Mouse (Mus musculus) heart, embryonic 12.5 days (tissue): ENCODE measurements at regions not wholly inside any gene's neighbourhood (a gene's known extent, or its start where the extent isn't known, plus 50 kb on each side); places are given as distances from the start of the nearest gene placed in this dataset.
A peak's percentile ranks its signal among the peaks of the same experiment; 100 is the strongest.

ENCODE experiments used
- ATAC-seq: fragments of 200-750 bp; cut with Nextera tagmentation; 2 replicates; pipeline ENCODE4 v1.8.0; 2017; ENCODE audit warnings: moderate TSS enrichment, moderate library complexity; ENCODE audit not compliant: insufficient number of reproducible peaks, low FRiP score
- H3K27ac ChIP-seq: fragments of 300-500 bp; sonication (generic); 2 replicates; pipeline ENCODE4 v1.5.1; 2016; ENCODE audit warnings: mild to moderate bottlenecking, moderate library complexity; ENCODE audit not compliant: poor library complexity, severe bottlenecking
- H3K27me3 ChIP-seq: fragments of 300-500 bp; sonication (generic); replicated peaks from 2 replicates; pipeline ENCODE4 v1.6.1; 2016; ENCODE audit warnings: mild to moderate bottlenecking, moderate library complexity
- H3K36me3 ChIP-seq: fragments of 300-500 bp; sonication (generic); 2 replicates; pipeline ENCODE4 v1.6.1; 2016; ENCODE audit warnings: mild to moderate bottlenecking, moderate library complexity
- H3K4me1 ChIP-seq: fragments of 300-500 bp; sonication (generic); replicated peaks from 2 replicates; pipeline ENCODE4 v1.6.1; 2016; ENCODE audit warnings: mild to moderate bottlenecking
- H3K4me2 ChIP-seq: fragments of 300-500 bp; sonication (generic); 2 replicates; pipeline ENCODE4 v1.6.1; 2016; ENCODE audit warnings: mild to moderate bottlenecking, moderate library complexity
- H3K4me3 ChIP-seq: fragments of 300-500 bp; sonication (generic); 2 replicates; pipeline ENCODE4 v1.5.1; 2016; ENCODE audit warnings: mild to moderate bottlenecking
- H3K9ac ChIP-seq: fragments of 300-500 bp; sonication (generic); 2 replicates; pipeline ENCODE4 v1.6.1; 2016; ENCODE audit warnings: mild to moderate bottlenecking, moderate library complexity
- H3K9me3 ChIP-seq: fragments of 300-500 bp; sonication (generic); replicated peaks from 2 replicates; pipeline ENCODE4 v1.6.1; 2016; ENCODE audit warnings: mild to moderate bottlenecking, moderate library complexity
- WGBS: fragments of 180-500 bp; shearing (Covaris S2); methylation state at CpG from one replicate; pipeline ENCODE4 v1.1.7; 2016; 5-methylcytosine and 5-hydroxymethylcytosine counted together

DNA sequence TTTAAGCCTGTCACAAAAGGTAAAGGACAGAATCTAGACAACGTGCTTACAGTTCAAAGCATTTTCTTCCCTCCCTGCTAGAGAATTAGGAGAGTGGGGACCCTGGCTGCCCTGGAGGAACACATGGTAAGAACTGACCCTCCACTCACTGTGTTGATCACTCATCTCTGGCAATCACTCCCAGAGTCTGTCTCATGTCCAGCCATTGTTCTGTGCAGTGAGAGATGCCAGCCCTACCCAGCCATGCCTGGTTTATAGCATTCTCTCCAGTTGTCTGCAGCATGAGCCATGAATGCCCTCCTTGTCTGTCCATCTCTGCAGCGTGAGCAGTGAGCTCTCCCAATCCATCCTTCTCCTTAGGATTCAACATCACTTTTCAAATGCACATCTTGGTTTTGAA is 124.5 kb upstream of the 1700025G04Rik start:
- Histone ChIP-seq H3K36me3 (no peaks in the 10 kb centered on the region), H3K4me1 (peaks cover 7% of the 10 kb centered on the region; the same call in 1 of the 2 replicates), H3K4me2 (no peak overlapping the region), H3K9me3 (no peaks in the 10 kb centered on the region), H3K27me3 (no peaks in the 10 kb centered on the region), H3K9ac (no peak overlapping the region), H3K27ac (no peak overlapping the region), H3K4me3 (no peak overlapping the region)
- no peak for ATAC-seq
- 73% methylated on average over 2 of the region's 2 CpGs for WGBS

GRCm38 (mm10) chr1:152203187-152203586 is 113.3 kb upstream of the 1700025G04Rik start:
- Histone ChIP-seq H3K4me1 (no peaks in the 10 kb centered on the region), H3K9me3 (no peaks in the 10 kb centered on the region; the same call in 1 of the 2 replicates), H3K27ac (no peak overlapping the region), H3K4me3 (no peak overlapping the region), H3K4me2 (no peak overlapping the region), H3K36me3 (no peaks in the 10 kb centered on the region), H3K9ac (no peak overlapping the region), H3K27me3 (no peaks in the 10 kb centered on the region; the same call in 1 of the 2 replicates)
- no peak for ATAC-seq
- WGBS, result 58% methylated on average over 2 of the region's 2 CpGs

- no peaks in the 10 kb centered on the region for H3K36me3 ChIP-seq
- H3K27me3 ChIP-seq, result no peaks in the 10 kb centered on the region
- no peak overlapping the region for H3K4me3 ChIP-seq
- no peak overlapping the region for H3K9ac ChIP-seq
- H3K9me3 ChIP-seq, result no peaks in the 10 kb centered on the region
- ATAC-seq, result no peak
- H3K4me2 ChIP-seq, result no peak overlapping the region
- H3K27ac ChIP-seq, result no peak overlapping the region
- H3K4me1 ChIP-seq, result no peaks in the 10 kb centered on the region
- 76% methylated on average over 6 of the region's 6 CpGs for WGBS
Measured at GRCm38 (mm10) chr1:152188700-152189099, 98.8 kb upstream of the 1700025G04Rik start.

- Histone ChIP-seq H3K4me2 (no peak overlapping the region), H3K9ac (no peak overlapping the region), H3K27ac (no peak overlapping the region), H3K9me3 (no peaks in the 10 kb centered on the region), H3K36me3 (no peaks in the 10 kb centered on the region), H3K4me1 (no peaks in the 10 kb centered on the region), H3K4me3 (no peak overlapping the region), H3K27me3 (no peaks in the 10 kb centered on the region)
- 78% methylated on average over 3 of the region's 3 CpGs for WGBS
- ATAC-seq, result no peak
Measured at GRCm38 (mm10) chr1:152184956-152185355, 95.0 kb upstream of the 1700025G04Rik start.

DNA sequence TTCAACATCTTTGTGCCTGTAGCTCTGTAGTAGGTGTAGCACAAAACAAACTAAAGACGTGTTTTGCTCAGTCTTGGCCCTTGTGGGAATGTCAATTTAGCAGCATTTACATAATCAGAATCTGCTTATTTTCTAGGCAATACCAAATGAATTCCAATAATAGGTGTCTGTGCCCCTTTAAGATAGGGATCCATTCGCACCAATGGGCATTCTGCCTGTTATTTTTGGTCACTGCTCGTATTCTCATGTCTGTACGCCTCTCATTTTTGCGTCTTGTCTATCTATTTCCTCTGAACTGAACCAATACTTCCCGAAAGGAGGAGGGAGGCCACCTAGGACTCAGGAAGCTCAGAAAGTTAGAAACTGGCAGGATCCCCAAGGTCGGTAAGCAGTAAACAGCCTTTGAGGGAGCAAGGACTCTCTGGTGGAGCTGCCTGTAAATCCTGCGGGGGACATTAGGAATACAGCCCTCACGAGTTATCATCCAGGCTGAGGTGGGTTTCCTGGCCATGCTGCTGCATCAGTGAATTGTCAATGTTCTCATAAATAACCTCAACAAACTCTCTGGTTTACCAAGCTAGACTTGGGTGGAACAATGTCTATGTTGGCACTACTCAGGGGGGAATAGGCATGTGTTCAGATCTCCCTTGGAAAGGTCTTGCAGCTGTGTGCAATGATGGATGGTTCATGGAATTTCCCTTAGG is 86.5 kb upstream of the 1700025G04Rik start:
- Histone ChIP-seq H3K27me3 (no peaks in the 10 kb centered on the region), H3K9me3 (no peaks in the 10 kb centered on the region), H3K36me3 (no peaks in the 10 kb centered on the region), H3K4me3 (no peak overlapping the region), H3K27ac (no peak overlapping the region), H3K4me1 (no peaks in the 10 kb centered on the region), H3K9ac (no peak overlapping the region), H3K4me2 (no peak overlapping the region)
- WGBS, result 73% methylated on average over 9 of the region's 9 CpGs
- no peak for ATAC-seq

- Histone ChIP-seq H3K27ac (no peak overlapping the region), H3K9ac (no peak overlapping the region), H3K9me3 (no peaks in the 10 kb centered on the region), H3K27me3 (no peaks in the 10 kb centered on the region), H3K4me1 (no peaks in the 10 kb centered on the region), H3K4me2 (no peak overlapping the region), H3K36me3 (no peaks in the 10 kb centered on the region), H3K4me3 (no peak overlapping the region)
- WGBS, result 53% methylated on average over 3 of the region's 3 CpGs
- no peak for ATAC-seq
Measured at GRCm38 (mm10) chr1:152175691-152176090, 85.8 kb upstream of the 1700025G04Rik start.

DNA sequence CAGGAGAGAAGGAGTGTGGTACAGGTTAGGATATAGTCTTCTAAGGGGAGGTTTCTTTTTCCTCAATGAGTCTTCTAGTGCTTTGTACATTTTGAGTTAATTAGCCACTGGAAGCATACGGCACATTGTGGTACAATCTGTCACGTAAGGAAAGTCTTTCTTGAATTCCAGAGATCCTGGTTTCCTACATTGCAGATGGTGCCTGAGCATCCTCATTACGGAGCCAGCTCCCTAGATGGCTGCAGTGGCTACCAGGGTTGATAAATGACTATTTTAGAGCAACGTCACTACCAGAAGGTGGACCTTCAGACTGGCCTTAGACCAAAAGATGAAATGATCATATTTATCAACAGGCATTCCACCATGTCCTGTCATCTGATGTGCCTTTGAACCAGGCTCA is 84.5 kb upstream of the 1700025G04Rik start:
- no peaks in the 10 kb centered on the region for H3K36me3 ChIP-seq
- no peak overlapping the region for H3K4me3 ChIP-seq
- no peaks in the 10 kb centered on the region for H3K27me3 ChIP-seq
- no peak overlapping the region for H3K9ac ChIP-seq
- WGBS, result 88% methylated on average over 4 of the region's 4 CpGs
- H3K27ac ChIP-seq, result no peak overlapping the region
- H3K4me1 ChIP-seq, result no peaks in the 10 kb centered on the region
- H3K4me2 ChIP-seq, result no peak overlapping the region
- no peaks in the 10 kb centered on the region for H3K9me3 ChIP-seq
- ATAC-seq, result no peak

DNA sequence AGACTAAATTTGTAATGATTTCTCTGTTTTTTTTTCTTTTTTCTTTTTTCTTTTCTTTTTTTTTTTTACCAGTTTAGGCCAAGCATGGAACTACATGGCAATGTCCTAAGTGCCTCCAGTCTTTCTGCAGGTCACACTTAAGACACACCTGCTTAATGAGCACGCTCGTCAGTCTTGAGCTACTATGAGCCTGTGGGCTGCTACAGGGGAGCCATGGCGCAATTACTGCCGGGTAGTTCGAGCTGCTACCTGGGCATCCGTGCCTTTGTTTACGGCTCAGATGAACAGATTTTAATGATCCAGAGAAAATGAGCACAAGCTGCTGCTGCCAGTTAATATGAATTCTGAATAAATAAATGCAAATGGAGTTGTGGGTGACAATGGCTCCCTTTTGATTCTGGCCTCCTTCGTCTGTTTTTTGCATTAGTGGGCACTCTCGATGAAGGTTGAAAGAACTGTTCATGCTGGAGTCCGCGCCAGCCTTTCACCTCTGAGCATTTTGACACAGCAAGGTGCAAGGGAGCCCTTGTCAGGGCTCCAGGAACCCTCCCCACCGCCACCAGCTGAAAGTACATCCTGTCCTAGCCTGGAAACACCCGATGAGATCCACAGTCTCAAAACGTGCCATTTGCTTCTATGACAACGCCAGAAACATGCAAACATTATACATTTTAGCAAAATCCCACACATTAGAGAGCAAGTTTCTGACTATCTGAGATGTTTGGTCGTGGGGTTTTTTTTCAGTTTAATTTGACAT is 81.3 kb upstream of the 1700025G04Rik start:
- 81% methylated on average over 16 of the region's 16 CpGs for WGBS
- Histone ChIP-seq H3K9ac (no peak overlapping the region), H3K9me3 (no peaks in the 10 kb centered on the region)

DNA sequence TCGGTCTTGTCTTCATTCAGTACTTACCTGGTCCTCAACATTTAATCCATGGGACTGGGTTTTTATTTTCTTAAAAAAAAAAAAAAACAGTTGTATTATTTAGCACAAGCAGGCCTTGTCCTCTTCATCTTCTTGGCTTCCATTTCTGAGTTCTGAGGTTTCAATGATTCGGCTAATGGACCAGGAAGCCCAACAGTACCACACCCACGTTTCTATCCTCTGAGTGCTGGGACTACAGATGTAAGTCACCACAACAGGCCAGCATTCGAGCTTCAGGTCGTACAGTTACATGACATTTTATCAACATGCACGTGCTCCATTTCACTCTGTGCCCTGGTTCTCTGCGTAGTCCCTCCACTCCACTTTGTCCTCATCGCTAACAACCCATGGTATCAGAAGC is 80.7 kb upstream of the 1700025G04Rik start:
- Histone ChIP-seq H3K27ac (no peak overlapping the region), H3K4me1 (peaks cover 13% of the 10 kb centered on the region), H3K4me3 (no peak overlapping the region), H3K4me2 (no peak overlapping the region), H3K9ac (no peak overlapping the region), H3K27me3 (no peaks in the 10 kb centered on the region), H3K36me3 (no peaks in the 10 kb centered on the region), H3K9me3 (no peaks in the 10 kb centered on the region)
- ATAC-seq, result no peak
- 79% methylated on average over 8 of the region's 8 CpGs for WGBS

More for the DNA sequence above, 81.3 kb upstream of the 1700025G04Rik start:
- Histone ChIP-seq H3K27me3 (no peaks in the 10 kb centered on the region), H3K27ac (no peak overlapping the region), H3K4me1 (peaks cover 11% of the 10 kb centered on the region), H3K36me3 (no peaks in the 10 kb centered on the region), H3K4me2 (no peak overlapping the region), H3K4me3 (no peak overlapping the region)
- ATAC-seq, result no peak

- Histone ChIP-seq H3K27me3 (no peaks in the 10 kb centered on the region), H3K4me2 (no peak overlapping the region), H3K9me3 (no peaks in the 10 kb centered on the region), H3K9ac (no peak overlapping the region), H3K27ac (no peak overlapping the region), H3K4me1 (peaks cover 24% of the 10 kb centered on the region), H3K36me3 (no peaks in the 10 kb centered on the region), H3K4me3 (no peak overlapping the region)
- no peak for ATAC-seq
- WGBS, result 88% methylated on average over 14 of the region's 14 CpGs
Measured at GRCm38 (mm10) chr1:152169508-152169907, 79.6 kb upstream of the 1700025G04Rik start.

- Histone ChIP-seq H3K9ac (no peak overlapping the region), H3K36me3 (no peaks in the 10 kb centered on the region), H3K4me2 (no peak overlapping the region), H3K4me3 (no peak overlapping the region), H3K4me1 (peaks cover 32% of the 10 kb centered on the region), H3K27me3 (no peaks in the 10 kb centered on the region), H3K27ac (peak overlapping the region; percentile 70), H3K9me3 (no peaks in the 10 kb centered on the region)
- 0 out of 2 replicates have a peak, but pooled peaks have one; percentile 33 for ATAC-seq
- 27% methylated on average over 4 of the region's 4 CpGs for WGBS
Measured at GRCm38 (mm10) chr1:152168284-152168683, 78.4 kb upstream of the 1700025G04Rik start.
